Mouse (Mus musculus): ENCODE measurements around the gene Foxp2.

Gene Foxp2

DNA sequence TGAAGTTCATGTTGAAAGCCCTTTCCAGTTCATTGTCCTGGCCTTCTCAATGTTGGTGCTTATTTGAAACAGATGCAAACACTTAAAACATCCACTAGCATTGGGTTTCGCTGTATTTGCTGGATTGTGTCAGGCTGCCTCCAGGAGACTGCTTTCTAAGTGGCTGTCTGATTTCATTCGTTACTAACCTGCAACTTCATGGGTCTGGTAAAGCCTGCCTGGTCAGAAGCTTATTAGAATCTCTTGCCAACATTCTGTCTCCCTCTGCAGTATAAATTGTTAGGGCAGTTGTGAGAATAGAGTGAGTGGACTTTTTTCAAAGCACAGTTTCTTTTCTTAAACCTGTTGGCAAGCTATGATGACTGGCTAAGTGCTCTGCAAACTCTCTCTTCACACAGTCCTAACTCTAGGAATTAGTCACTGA is 420.4 kb downstream of the Foxp2 start:
- ChIA-PET POLR2A (no interaction called here), CTCF (no interaction called here)

DNA sequence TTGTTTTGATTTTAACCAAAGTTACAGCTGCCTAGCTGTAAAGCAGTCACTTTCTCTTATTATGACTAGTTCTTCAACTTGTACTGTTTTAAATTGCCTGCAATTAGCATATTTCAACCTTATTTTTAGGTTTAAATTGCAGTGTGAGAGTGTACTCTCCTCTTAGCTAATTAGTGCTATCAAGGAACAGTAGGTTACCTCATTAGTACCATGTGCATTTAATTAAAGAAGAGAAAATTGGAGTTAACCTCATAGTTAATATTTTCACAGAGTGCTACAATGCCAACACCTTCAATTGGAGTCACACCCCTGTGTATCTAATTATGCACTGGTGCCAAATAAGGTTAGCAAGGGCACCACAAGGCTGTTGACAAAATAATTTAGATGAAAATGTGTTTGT is 421.9 kb downstream of the Foxp2 start:
- ChIA-PET CTCF (no interaction called here), POLR2A (no interaction called here)

DNA sequence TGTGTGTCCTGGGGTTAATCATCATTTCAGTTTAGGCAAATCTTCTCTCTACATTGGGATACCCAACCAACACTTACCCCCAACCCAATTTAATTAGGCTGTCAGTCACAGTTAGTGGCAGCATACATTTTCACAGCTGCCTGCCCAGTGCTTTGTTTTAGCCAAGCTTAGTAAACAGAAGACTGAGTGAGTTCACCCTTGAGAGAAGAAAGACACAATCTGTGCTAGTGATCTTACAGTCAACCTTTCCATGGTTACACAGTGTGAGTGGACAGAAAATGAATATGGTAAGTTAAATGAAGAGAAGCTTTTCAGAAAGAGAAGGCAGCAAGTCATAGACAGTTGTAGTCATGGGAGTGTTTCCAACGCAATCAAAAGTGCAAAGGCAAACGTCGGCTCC is 446.6 kb downstream of the Foxp2 start:
- CTCF ChIA-PET: no interaction called here
- POLR2A ChIA-PET: no interaction called here

DNA sequence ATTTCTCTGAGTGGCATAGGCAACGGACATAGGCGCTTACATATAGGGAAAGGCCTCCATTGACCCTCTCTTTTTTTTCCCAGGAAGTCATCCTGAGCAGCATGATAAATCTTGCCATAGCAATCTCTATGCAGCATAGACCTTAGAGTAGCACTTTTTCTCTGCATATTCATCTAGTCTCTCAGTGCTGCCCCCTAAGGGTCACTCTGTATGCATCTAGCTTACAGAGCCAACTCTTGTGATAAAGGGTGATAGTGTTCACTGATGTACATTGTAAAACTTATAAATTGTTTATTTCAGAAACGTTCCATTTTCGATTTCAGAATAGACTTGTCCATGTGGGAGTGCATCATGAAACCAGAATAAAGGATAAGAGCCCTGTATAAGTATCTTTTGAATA is 454.7 kb downstream of the Foxp2 start:
- ChIA-PET CTCF (interaction anchor here in 2 of 4 experiments (0.5 to 1.1 kb wide), 3 partner anchors 9 to 883 kb away, joined by 3 to 5 read pairs (median 3); no protein-coding TSS in a partner anchor), POLR2A (no interaction called here)

DNA sequence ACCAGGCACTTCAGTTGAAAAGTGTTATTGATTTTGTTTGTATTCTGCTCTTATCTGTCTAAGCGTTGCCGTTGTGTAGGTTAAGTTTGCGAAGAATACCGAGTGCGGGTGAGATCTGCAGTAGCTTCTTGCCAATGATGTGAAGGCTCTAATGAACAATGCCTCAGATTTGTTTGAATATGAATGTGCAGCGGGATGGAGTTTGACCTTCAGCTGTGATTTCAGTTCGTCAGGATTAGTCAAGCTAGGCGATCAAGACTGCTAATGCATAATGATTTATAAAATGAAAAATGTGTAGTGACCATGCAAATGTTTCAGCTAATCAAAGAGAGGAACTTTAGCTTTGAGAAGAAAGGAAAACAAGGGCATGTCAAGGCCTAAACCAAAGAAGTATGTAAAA is 469.1 kb downstream of the Foxp2 start:
- ChIA-PET POLR2A (no interaction called here), CTCF (no interaction called here)

DNA sequence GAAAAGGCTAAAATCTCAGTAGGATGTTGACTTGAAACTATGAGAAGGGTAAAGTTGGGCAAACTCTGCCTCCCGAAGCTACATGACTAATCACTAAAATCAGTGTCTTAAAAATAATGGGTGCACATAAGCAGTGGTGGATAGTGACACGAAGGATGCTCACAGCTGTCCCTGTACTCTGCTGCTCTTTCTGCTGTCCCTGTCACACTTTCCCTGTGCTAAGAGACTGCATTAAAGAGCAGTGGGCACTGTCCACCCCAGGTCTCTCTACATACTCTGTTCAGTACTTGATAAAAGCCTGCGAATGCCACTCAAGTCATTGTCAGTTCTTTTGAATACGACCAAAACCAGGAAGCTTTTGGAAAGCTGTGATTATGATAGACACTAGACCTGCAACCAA is 469.7 kb downstream of the Foxp2 start:
- CTCF ChIA-PET: no interaction called here

DNA sequence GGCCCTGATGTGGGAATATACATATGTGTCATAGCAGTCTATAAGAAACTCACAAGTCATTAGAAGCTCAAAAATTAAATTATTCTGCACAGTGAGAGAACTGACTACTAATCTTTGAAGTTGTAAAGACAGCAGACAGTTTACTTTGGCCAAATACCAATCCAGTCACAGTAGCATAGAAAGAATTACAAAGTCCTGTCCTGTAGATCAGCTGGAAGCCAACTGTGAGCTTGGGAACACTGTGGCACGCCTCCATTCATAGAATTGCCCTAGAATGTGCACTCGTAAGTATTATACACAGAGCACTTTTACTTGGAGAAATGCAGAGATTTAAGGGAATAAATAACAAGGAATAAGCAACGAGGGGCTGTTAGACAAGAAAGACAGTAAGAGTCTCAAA is 472.5 kb downstream of the Foxp2 start:
- ChIA-PET POLR2A (interaction anchor here in 1 of 4 experiments (1.3 kb wide), 1 partner anchor 27 kb away, joined by 3 read pairs; no protein-coding TSS in a partner anchor), CTCF (no interaction called here)

More for the DNA sequence above, 469.7 kb downstream of the Foxp2 start:
- POLR2A ChIA-PET: no interaction called here

DNA sequence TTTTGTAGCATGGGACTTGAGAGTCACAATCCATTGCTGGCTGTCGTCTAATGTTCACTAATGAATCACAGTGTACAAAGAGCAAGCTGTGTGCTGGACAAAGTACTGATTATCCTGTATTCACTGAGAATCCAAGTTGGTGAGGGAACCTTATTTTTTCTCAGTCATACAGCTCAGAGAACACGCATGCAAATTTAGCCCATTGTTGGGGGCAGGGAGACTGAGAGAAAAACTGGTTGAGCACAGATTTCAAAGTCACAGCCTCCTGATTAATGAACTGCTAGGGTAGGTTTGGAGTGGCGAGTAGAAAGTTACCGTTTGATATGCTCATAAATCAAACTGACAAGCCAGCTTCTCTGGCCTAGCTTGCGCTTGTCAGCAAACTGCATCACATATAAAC is 477.1 kb downstream of the Foxp2 start:
- POLR2A ChIA-PET: no interaction called here
- CTCF ChIA-PET: no interaction called here

DNA sequence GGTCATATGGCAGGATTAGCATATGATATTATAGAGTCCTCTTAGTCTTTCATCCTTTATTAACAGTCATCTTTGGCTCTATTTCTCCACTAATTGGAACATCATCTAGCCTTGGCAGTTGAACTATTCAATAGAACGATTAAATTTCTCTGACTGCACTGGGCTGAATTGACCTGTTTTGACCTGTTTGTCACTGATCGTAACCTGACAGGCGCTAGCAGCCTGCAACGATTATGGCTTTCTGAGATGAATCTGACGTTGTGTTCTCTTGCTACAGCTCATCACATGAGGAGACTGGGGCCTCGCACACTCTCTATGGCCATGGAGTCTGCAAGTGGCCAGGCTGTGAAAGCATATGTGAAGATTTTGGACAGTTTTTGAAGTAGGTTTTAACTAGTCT is 495.3 kb downstream of the Foxp2 start:
- ChIA-PET CTCF (no interaction called here), POLR2A (no interaction called here)

DNA sequence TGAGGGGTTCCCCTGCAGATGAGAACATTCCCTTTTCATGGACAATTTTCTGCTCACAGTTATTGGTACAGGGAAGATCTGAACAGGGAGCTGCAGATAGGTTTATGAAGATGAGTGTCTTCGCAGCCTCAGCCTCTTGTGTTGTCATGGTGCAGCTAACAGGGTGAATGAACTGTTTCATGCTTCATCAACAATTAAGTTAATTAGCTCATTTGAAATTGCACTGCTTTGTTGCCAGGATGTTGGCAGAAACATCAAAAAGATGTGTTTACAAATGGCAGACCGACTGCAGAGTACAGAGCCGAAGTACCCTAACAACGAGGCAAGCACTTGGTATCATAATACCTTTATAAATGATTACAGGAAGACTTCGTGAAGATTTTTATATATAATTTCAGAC is 496.3 kb downstream of the Foxp2 start:
- CTCF ChIA-PET: no interaction called here
- POLR2A ChIA-PET: no interaction called here

DNA sequence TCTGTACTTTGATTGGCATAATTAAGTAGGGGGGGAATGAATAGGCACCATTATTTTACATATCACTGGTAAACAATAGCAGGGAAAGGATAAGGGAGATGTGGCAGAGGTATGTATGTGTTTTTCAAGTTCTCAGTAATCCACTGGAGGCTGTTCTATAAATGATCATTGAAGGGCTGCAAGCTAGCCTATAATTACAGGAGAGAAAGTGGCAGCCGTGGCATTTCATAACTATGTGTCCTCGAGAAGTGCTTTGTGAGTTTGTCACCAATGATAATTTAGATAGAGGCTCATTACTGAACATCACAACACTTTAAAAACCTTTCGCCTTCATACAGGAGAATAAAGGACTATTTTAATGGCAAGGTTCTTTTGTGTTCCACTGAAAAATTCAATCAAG is 500.0 kb downstream of the Foxp2 start:
- ChIA-PET POLR2A (no interaction called here), CTCF (no interaction called here)

DNA sequence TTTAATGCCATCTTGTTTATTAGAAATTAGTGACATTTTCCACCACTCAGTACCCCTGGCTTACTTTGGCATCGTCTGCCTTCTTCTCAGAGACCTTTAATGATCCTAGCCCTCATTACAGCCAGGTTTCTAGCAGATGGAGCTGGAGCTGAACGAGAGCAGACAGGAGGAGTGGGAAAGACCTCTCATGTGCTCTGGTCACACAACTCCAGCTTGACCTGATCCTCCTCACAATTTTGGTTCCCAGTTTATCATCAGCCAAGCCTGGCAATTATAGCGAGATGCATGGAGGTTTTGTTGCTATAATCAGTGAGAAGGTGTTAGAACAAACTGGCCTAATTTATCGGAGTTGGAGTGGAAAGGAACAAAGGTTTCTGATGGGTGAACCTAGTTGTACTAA is 500.9 kb downstream of the Foxp2 start:
- CTCF ChIA-PET: no interaction called here

DNA sequence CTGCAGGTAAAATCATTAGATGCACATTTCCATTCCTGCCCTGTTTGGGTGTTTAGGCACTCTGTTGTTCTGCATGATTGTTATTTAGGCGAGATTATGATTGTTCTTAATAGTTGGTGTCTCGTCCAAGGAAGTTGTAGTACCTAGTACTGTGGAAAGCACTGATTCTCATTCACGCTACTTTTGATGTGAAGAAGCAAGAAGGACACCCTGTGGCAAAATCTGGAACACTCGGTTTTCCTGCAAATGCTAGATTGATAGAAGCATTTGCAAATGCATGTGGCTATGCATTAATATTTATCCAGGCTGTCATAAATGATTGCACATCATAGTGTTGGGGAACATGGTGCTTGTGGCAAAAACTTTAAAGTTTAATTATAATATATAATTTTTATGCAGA is 514.0 kb downstream of the Foxp2 start:
- ChIA-PET POLR2A (no interaction called here), CTCF (no interaction called here)

More for the DNA sequence above, 500.9 kb downstream of the Foxp2 start:
- POLR2A ChIA-PET: no interaction called here

DNA sequence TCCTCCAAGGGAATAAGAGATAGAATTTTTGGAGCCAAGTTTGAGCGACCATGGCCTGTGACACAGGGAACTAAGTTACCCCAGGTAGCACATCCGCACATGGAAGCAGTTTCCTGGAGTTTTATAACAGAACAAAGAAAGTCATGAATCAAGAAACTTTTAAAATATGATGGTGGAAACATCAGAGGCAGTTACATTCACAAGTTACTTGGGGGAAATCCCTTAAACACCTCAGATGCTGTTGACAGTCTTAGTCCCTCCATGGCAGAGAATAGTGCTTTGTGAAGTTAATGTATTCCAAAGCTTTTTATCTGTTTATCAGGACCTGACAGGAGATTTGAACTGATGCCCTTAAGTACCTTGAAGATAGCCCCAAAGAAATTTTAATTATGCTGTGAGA is 558.6 kb downstream of the Foxp2 start:
- POLR2A ChIA-PET: interaction anchor here in 1 of 4 experiments (1.2 kb wide), 1 partner anchor 10 kb away, joined by 3 read pairs; no protein-coding TSS in a partner anchor
- CTCF ChIA-PET: no interaction called here

DNA sequence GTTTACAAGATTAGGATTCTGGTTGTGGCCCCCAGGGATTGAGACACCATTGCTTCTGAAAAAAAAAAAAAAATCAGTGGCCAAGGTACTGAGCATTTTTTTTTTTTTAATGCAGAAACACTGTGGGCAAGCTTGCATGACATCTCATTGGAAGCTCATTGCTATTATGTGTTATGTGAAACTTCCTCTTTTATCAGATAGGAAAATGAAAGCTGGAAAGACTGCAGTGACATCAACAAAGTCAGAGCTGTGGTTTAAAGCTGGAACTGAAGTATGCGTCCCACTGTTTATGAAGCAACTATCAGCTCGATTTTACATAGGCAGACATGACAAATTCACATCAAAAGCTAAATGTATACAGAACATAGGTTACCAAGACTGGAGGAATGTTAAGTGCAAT is 562.2 kb downstream of the Foxp2 start:
- POLR2A ChIA-PET: interaction anchor here in 3 of 4 experiments (0.6 to 0.7 kb wide), 3 partner anchors 51 to 572 kb away, joined by 3 to 4 read pairs (median 4); no protein-coding TSS in a partner anchor
- CTCF ChIA-PET: interaction anchor here in 1 of 4 experiments (0.7 kb wide), 1 partner anchor 1569 kb away, joined by 4 read pairs; no protein-coding TSS in a partner anchor

DNA sequence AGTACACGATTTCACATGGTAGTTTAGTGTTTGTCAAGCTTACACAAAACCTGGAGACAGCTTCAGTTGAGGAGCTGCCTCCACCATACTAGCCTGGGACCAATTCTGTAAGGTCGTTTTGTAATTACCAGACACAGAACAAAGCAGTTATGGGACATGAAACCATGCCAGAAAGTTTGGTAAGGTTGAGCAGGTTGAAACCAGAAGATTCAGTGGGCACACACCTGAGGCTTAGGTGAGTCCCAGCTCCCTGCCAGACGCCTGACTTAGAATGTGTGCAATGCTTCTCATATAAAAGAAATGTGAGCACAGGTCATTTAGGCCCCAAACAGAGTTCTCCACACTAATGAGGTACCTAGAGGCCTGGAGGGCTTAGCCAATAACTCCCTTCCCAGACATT is 564.3 kb downstream of the Foxp2 start:
- POLR2A ChIA-PET: no interaction called here
- CTCF ChIA-PET: no interaction called here

DNA sequence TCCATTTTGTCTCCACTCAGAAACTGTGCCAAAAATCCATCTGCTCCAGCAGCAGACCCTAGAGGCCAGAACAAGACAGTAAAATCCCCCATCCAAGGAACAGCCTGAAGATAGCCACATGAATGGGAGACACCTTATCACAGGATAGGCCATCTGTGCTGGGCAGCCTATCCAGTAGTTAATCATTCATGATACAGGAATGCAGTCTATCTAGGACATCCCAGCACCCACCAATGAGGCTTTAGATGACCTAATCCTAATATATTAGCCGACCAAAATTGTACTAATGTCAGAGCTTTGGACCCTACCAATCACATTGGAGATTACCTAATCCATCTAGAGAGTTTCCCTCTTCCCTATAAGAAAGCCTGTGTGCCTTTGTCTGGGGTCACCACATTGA is 565.5 kb downstream of the Foxp2 start:
- CTCF ChIA-PET: no interaction called here
- POLR2A ChIA-PET: no interaction called here

DNA sequence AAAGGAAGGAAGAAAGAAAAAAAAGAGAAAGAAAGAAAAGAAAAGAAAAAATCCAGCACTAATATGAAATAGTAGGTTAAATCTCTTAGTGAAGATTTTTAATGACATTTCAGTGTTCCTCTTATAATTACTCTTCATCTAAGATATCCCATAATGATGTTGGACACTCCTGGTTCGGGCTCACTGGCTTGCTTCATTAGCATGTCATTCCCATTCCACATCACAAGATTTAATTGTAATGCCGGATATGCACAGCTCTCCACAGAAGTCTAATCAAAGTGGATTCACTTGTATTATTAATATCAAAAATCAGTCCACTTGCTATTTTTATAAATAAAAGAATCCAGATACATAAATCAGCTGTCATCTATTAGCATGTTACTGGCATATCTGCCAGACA is 585.8 kb downstream of the Foxp2 start:
- ChIA-PET CTCF (no interaction called here), POLR2A (no interaction called here)
